Mouse (Mus musculus) adrenal gland, postnatal 14 days (tissue): ENCODE results near the gene Sucla2. TPM values are rescaled to one million over a fixed set of nuclear protein-coding genes. Genes with fewer than 3 reads are reported as not detected.
A peak's percentile ranks its signal among the peaks of the same experiment; 100 is the strongest.

Source experiments
- DNase-seq: peaks from one replicate; pipeline ENCODE4 v3.0.0; 2021; ENCODE audit warnings: mixed read lengths
- total RNA-seq: library from RNA; stranded (reverse); gene quantifications from 2 replicates; pipeline ENCODE4 v1.2.3, GENCODE M21; 2021

Sucla2 gene
- total RNA-seq, 1 experiment from 2014 or later: 999 TPM

- peak; percentile 28 for DNase-seq
Measured at GRCm38 (mm10) chr14:73614961-73615360, 89.8 kb downstream of the Sucla2 start.

- no peak for DNase-seq
Measured at GRCm38 (mm10) chr14:73620880-73621279, 95.8 kb downstream of the Sucla2 start.

- DNase-seq: no peak
Measured at GRCm38 (mm10) chr14:73622988-73623387, 97.9 kb downstream of the Sucla2 start.

- no peak for DNase-seq
Measured at GRCm38 (mm10) chr14:73625469-73625868, 100.3 kb downstream of the Sucla2 start.

GRCm38 (mm10) chr14:73631511-73631910 is 106.4 kb downstream of the Sucla2 start:
- DNase-seq: peak; percentile 65

- peak; percentile 71 for DNase-seq
Measured at GRCm38 (mm10) chr14:73632648-73633263, 107.6 kb downstream of the Sucla2 start.

GRCm38 (mm10) chr14:73634356-73634755 is 109.2 kb downstream of the Sucla2 start:
- peak; percentile 41 for DNase-seq

GRCm38 (mm10) chr14:73637460-73637859 is 112.3 kb downstream of the Sucla2 start:
- peak; percentile 68 for DNase-seq

Other genes with a start within 250 kb of the Sucla2 start
- 25.8 and 27.1 TPM in 2 replicates for gene Rb1, start 199.5 kb upstream of the Sucla2 start, total RNA-seq
- 848 and 849 TPM in 2 replicates for gene Itm2b, start 140.0 kb upstream of the Sucla2 start, total RNA-seq
- gene Med4, start 15.3 kb upstream of the Sucla2 start, total RNA-seq: 25.9 and 30.6 TPM in 2 replicates
- gene Nudt15, start 22.9 kb downstream of the Sucla2 start, total RNA-seq: 8.9 and 9.6 TPM in 2 replicates
- not detected in 2 replicates for gene Gm21750, start 135.9 kb downstream of the Sucla2 start, total RNA-seq